Mouse (Mus musculus): Measurements from ENCODE around the gene Adamts17. TPM values are rescaled to one million over a fixed set of nuclear protein-coding genes. Genes with fewer than 3 reads are reported as not detected.

The Adamts17 gene
- polyA plus RNA-seq, 1 experiment from 2014 or later, result 3.3 TPM

- Histone ChIP-seq H3K4me1 (ENCODE audit: control insufficient read depth, insufficient read depth, low read depth, low read length) (no peaks in the 10 kb centered on the region), H3K9me3 (ENCODE audit: control insufficient read depth, low read length) (peaks cover 2% of the 10 kb centered on the region; the same call in 1 of the 2 replicates), H3K27ac (ENCODE audit: low read depth, low read length) (no peak overlapping the region), H3K9ac (ENCODE audit: low read depth, low read length) (no peak overlapping the region), H3K36me3 (ENCODE audit: control insufficient read depth, insufficient read depth, low read length) (no peaks in the 10 kb centered on the region), H3K27me3 (replicated peaks; ENCODE audit: control insufficient read depth, insufficient read depth, low read length) (no peaks in the 10 kb centered on the region), H3K4me3 (ENCODE audit: low read length) (no peak overlapping the region), H3K4me2 (ENCODE audit: low read length) (no peak overlapping the region)
- no peak for ATAC-seq
- 95% methylated on average over 4 of the region's 4 CpGs for WGBS
Measured at GRCm38 (mm10) chr7:66987671-66988070, 148.1 kb downstream of the Adamts17 start.

- H3K4me2 ChIP-seq (ENCODE audit: low read length), result no peak overlapping the region
- no peak overlapping the region for H3K4me3 ChIP-seq (ENCODE audit: low read length)
- no peak overlapping the region for H3K27ac ChIP-seq (ENCODE audit: low read depth, low read length)
- no peaks in the 10 kb centered on the region for H3K36me3 ChIP-seq (ENCODE audit: control insufficient read depth, insufficient read depth, low read length)
- no peaks in the 10 kb centered on the region for H3K4me1 ChIP-seq (ENCODE audit: control insufficient read depth, insufficient read depth, low read depth, low read length)
- no peaks in the 10 kb centered on the region for H3K27me3 ChIP-seq (replicated peaks; ENCODE audit: control insufficient read depth, insufficient read depth, low read length)
- H3K9me3 ChIP-seq (ENCODE audit: control insufficient read depth, low read length), result peaks cover 2% of the 10 kb centered on the region; the same call in 1 of the 2 replicates
- 96% methylated on average over 3 of the region's 3 CpGs for WGBS
- no peak for ATAC-seq
- H3K9ac ChIP-seq (ENCODE audit: low read depth, low read length), result no peak overlapping the region
Measured at GRCm38 (mm10) chr7:66988441-66988840, 148.9 kb downstream of the Adamts17 start.

- H3K9me3 ChIP-seq (ENCODE audit: control insufficient read depth, low read length), result no peaks in the 10 kb centered on the region
- no peak for ATAC-seq
Measured at GRCm38 (mm10) chr7:66989357-66990045, 150.0 kb downstream of the Adamts17 start.

GRCm38 (mm10) chr7:66998821-66999220 is 159.3 kb downstream of the Adamts17 start:
- Histone ChIP-seq H3K4me1 (ENCODE audit: control insufficient read depth, insufficient read depth, low read depth, low read length) (no peaks in the 10 kb centered on the region), H3K4me2 (ENCODE audit: low read length) (no peak overlapping the region), H3K4me3 (ENCODE audit: low read length) (no peak overlapping the region), H3K9ac (ENCODE audit: low read depth, low read length) (no peak overlapping the region), H3K27ac (ENCODE audit: low read depth, low read length) (no peak overlapping the region), H3K27me3 (replicated peaks; ENCODE audit: control insufficient read depth, insufficient read depth, low read length) (no peaks in the 10 kb centered on the region), H3K36me3 (ENCODE audit: control insufficient read depth, insufficient read depth, low read length) (no peaks in the 10 kb centered on the region), H3K9me3 (ENCODE audit: control insufficient read depth, low read length) (no peaks in the 10 kb centered on the region)
- ATAC-seq, result no peak
- WGBS, result 85% methylated on average over 6 of the region's 6 CpGs

More at GRCm38 (mm10) chr7:66989357-66990045, 150.0 kb downstream of the Adamts17 start:
- Histone ChIP-seq H3K27ac (ENCODE audit: low read depth, low read length) (no peak overlapping the region), H3K4me2 (ENCODE audit: low read length) (no peak overlapping the region), H3K27me3 (replicated peaks; ENCODE audit: control insufficient read depth, insufficient read depth, low read length) (no peaks in the 10 kb centered on the region), H3K36me3 (ENCODE audit: control insufficient read depth, insufficient read depth, low read length) (no peaks in the 10 kb centered on the region), H3K4me3 (ENCODE audit: low read length) (no peak overlapping the region), H3K9ac (ENCODE audit: low read depth, low read length) (no peak overlapping the region), H3K4me1 (ENCODE audit: control insufficient read depth, insufficient read depth, low read depth, low read length) (no peaks in the 10 kb centered on the region)
- 74% methylated on average over 3 of the region's 3 CpGs for WGBS

- no peak overlapping the region for H3K9ac ChIP-seq (ENCODE audit: low read depth, low read length)
- no peak for ATAC-seq
- WGBS, result 79% methylated on average over 1 of the region's 1 CpGs
- H3K27ac ChIP-seq (ENCODE audit: low read depth, low read length), result no peak overlapping the region
- no peak overlapping the region for H3K4me2 ChIP-seq (ENCODE audit: low read length)
- H3K36me3 ChIP-seq (ENCODE audit: control insufficient read depth, insufficient read depth, low read length), result no peaks in the 10 kb centered on the region
- no peaks in the 10 kb centered on the region for H3K9me3 ChIP-seq (ENCODE audit: control insufficient read depth, low read length)
- no peak overlapping the region for H3K4me3 ChIP-seq (ENCODE audit: low read length)
- H3K4me1 ChIP-seq (ENCODE audit: control insufficient read depth, insufficient read depth, low read depth, low read length), result no peaks in the 10 kb centered on the region
- H3K27me3 ChIP-seq (replicated peaks; ENCODE audit: control insufficient read depth, insufficient read depth, low read length), result no peaks in the 10 kb centered on the region
Measured at GRCm38 (mm10) chr7:67003648-67004047, 164.1 kb downstream of the Adamts17 start.

GRCm38 (mm10) chr7:67004220-67004619 is 164.7 kb downstream of the Adamts17 start:
- no peak for ATAC-seq
- no peaks in the 10 kb centered on the region for H3K36me3 ChIP-seq (ENCODE audit: control insufficient read depth, insufficient read depth, low read length)
- no peaks in the 10 kb centered on the region for H3K27me3 ChIP-seq (replicated peaks; ENCODE audit: control insufficient read depth, insufficient read depth, low read length)
- no peaks in the 10 kb centered on the region for H3K4me1 ChIP-seq (ENCODE audit: control insufficient read depth, insufficient read depth, low read depth, low read length)
- H3K9me3 ChIP-seq (ENCODE audit: control insufficient read depth, low read length), result 0 out of 2 replicates have a peak, but pooled peaks cover 2% of the 10 kb centered on the region
- no peak overlapping the region for H3K4me2 ChIP-seq (ENCODE audit: low read length)
- H3K27ac ChIP-seq (ENCODE audit: low read depth, low read length), result no peak overlapping the region
- no peak overlapping the region for H3K9ac ChIP-seq (ENCODE audit: low read depth, low read length)
- no peak overlapping the region for H3K4me3 ChIP-seq (ENCODE audit: low read length)
- WGBS, result 93% methylated on average over 5 of the region's 5 CpGs

GRCm38 (mm10) chr7:67009841-67010240 is 170.3 kb downstream of the Adamts17 start:
- H3K27me3 ChIP-seq (replicated peaks; ENCODE audit: control insufficient read depth, insufficient read depth, low read length), result no peaks in the 10 kb centered on the region
- H3K27ac ChIP-seq (ENCODE audit: low read depth, low read length), result no peak overlapping the region
- H3K4me1 ChIP-seq (ENCODE audit: control insufficient read depth, insufficient read depth, low read depth, low read length), result no peaks in the 10 kb centered on the region
- H3K4me3 ChIP-seq (ENCODE audit: low read length), result no peak overlapping the region
- 0 out of 2 replicates have a peak, but pooled peaks cover 2% of the 10 kb centered on the region for H3K9me3 ChIP-seq (ENCODE audit: control insufficient read depth, low read length)
- WGBS, result 90% methylated on average over 5 of the region's 5 CpGs
- no peaks in the 10 kb centered on the region for H3K36me3 ChIP-seq (ENCODE audit: control insufficient read depth, insufficient read depth, low read length)
- no peak overlapping the region for H3K4me2 ChIP-seq (ENCODE audit: low read length)
- H3K9ac ChIP-seq (ENCODE audit: low read depth, low read length), result no peak overlapping the region
- ATAC-seq, result no peak

- H3K4me2 ChIP-seq (ENCODE audit: low read length), result no peak overlapping the region
- ATAC-seq, result no peak
- 82% methylated on average over 12 of the region's 12 CpGs for WGBS
- no peaks in the 10 kb centered on the region for H3K36me3 ChIP-seq (ENCODE audit: control insufficient read depth, insufficient read depth, low read length)
- H3K9me3 ChIP-seq (ENCODE audit: control insufficient read depth, low read length), result 0 out of 2 replicates have a peak, but pooled peaks cover 2% of the 10 kb centered on the region
- no peak overlapping the region for H3K27ac ChIP-seq (ENCODE audit: low read depth, low read length)
- H3K9ac ChIP-seq (ENCODE audit: low read depth, low read length), result no peak overlapping the region
- no peaks in the 10 kb centered on the region for H3K4me1 ChIP-seq (ENCODE audit: control insufficient read depth, insufficient read depth, low read depth, low read length)
- no peak overlapping the region for H3K4me3 ChIP-seq (ENCODE audit: low read length)
- no peaks in the 10 kb centered on the region for H3K27me3 ChIP-seq (replicated peaks; ENCODE audit: control insufficient read depth, insufficient read depth, low read length)
Measured at GRCm38 (mm10) chr7:67012011-67012751, 172.6 kb downstream of the Adamts17 start.

- no peak for ATAC-seq
- WGBS, result 86% methylated on average over 12 of the region's 12 CpGs
- Histone ChIP-seq H3K27me3 (replicated peaks; ENCODE audit: control insufficient read depth, insufficient read depth, low read length) (no peaks in the 10 kb centered on the region), H3K27ac (ENCODE audit: low read depth, low read length) (no peak overlapping the region), H3K4me3 (ENCODE audit: low read length) (no peak overlapping the region), H3K36me3 (ENCODE audit: control insufficient read depth, insufficient read depth, low read length) (no peaks in the 10 kb centered on the region), H3K9ac (ENCODE audit: low read depth, low read length) (no peak overlapping the region), H3K4me1 (ENCODE audit: control insufficient read depth, insufficient read depth, low read depth, low read length) (no peaks in the 10 kb centered on the region), H3K9me3 (ENCODE audit: control insufficient read depth, low read length) (0 out of 2 replicates have a peak, but pooled peaks cover 2% of the 10 kb centered on the region), H3K4me2 (ENCODE audit: low read length) (no peak overlapping the region)
Measured at GRCm38 (mm10) chr7:67013211-67013895, 173.8 kb downstream of the Adamts17 start.
